Mouse (Mus musculus) G1E (cell line): Measurements from ENCODE around the gene Sparc. TPM values are rescaled to one million over a fixed set of nuclear protein-coding genes. Genes with fewer than 3 reads are reported as not detected.

Experiments used
- ATAC-seq: 2 replicates; pipeline ENCODE4 v1.8.0; 2016; ENCODE audit warnings: mild to moderate bottlenecking; ENCODE audit not compliant: insufficient number of reproducible peaks, poor library complexity, low FRiP score, severe bottlenecking; ENCODE audit errors: extremely low read depth
- DNase-seq: peaks from one replicate; pipeline ENCODE4 v3.0.0; 2012; ENCODE audit warnings: low spot score
- H3K27me3 ChIP-seq: 2 replicates; pipeline ENCODE4 v1.6.1; 2012; ENCODE audit warnings: mild to moderate bottlenecking, low read length, inconsistent platforms; ENCODE audit not compliant: insufficient read depth
- H3K36me3 ChIP-seq: replicated peaks from 2 replicates; pipeline ENCODE3; 2012; ENCODE audit warnings: mild to moderate bottlenecking, inconsistent platforms
- H3K4me1 ChIP-seq: 2 replicates; pipeline ENCODE4 v1.6.1; 2012; ENCODE audit warnings: low read depth, low read length, inconsistent platforms, mixed read lengths; ENCODE audit not compliant: insufficient read depth
- H3K4me3 ChIP-seq: 2 replicates; pipeline ENCODE4 v1.5.1; 2012; ENCODE audit warnings: low read depth, mild to moderate bottlenecking, inconsistent platforms, low read length, moderate library complexity, mixed read lengths
- H3K9me3 ChIP-seq: replicated peaks from 2 replicates; pipeline ENCODE4 v1.6.1; 2012; ENCODE audit warnings: inconsistent platforms
- CTCF ChIP-seq: IDR thresholded peaks from 2 replicates; pipeline ENCODE4 v1.5.1; 2012; ENCODE audit warnings: low read depth, low read length, inconsistent platforms, mixed read lengths
- GATA1 ChIP-seq: IDR thresholded peaks from 2 replicates; pipeline ENCODE4 v1.6.1; 2012; ENCODE audit warnings: borderline replicate concordance, low read length, inconsistent platforms, mixed read lengths
- GATA2 ChIP-seq: IDR thresholded peaks from 2 replicates; pipeline ENCODE4 v1.6.1; 2012; ENCODE audit warnings: low read depth, low read length, inconsistent platforms, borderline replicate concordance
- POLR2AphosphoS5 ChIP-seq: IDR thresholded peaks from 2 replicates; pipeline ENCODE4 v1.6.1; 2012; ENCODE audit warnings: low read depth, low read length, inconsistent platforms; ENCODE audit not compliant: insufficient replicate concordance
- TAL1 ChIP-seq: conservative IDR thresholded peaks from 2 replicates; pipeline ENCODE4 v1.6.1; 2012; ENCODE audit warnings: low read depth, low read length, inconsistent platforms, mixed read lengths
- polyA plus RNA-seq: library from polyadenylated mRNA; stranded (reverse); fragments of >175 nt; gene quantifications from 2 replicates; pipeline ENCODE4 v1.2.3, GENCODE M21; 2012
- total RNA-seq, 2 experiments: library from RNA; stranded (forward) in 1 of 2; stranded (reverse) in 1 of 2; fragments of 200-1000 nt in 1 of 2; fragments of >200 nt in 1 of 2; fragmentation: Nextera tagmentation in 1 of 2; gene quantifications; 2 replicates each; pipeline ENCODE4 v1.2.3; 2014 to 2017

Sparc gene
- total and polyA plus RNA-seq, 3 experiments: 0.82 TPM; not detected in 2

GRCm38 (mm10) chr11:55372001-55372400, 51.0 kb downstream of the Sparc start:
- H3K36me3 ChIP-seq: no peaks in the 10 kb centered on the region
- ATAC-seq (no peak), DNase-seq (no peak)
- H3K9me3 ChIP-seq: no peaks in the 10 kb centered on the region
- H3K4me3 ChIP-seq: no peak overlapping the region
- peaks cover 6% of the 10 kb centered on the region; the same call in 1 of the 2 replicates for H3K27me3 ChIP-seq
- no peak for TF ChIP-seq TAL1
- no peak for TF ChIP-seq CTCF
- H3K4me1 ChIP-seq: no peaks in the 10 kb centered on the region

- DNase-seq (no peak), ATAC-seq (no peak)
- Histone ChIP-seq H3K4me3 (no peak overlapping the region), H3K4me1 (no peaks in the 10 kb centered on the region), H3K36me3 (no peaks in the 10 kb centered on the region), H3K9me3 (no peaks in the 10 kb centered on the region), H3K27me3 (peaks cover 13% of the 10 kb centered on the region)
- no peak for TF ChIP-seq POLR2AphosphoS5
- no peak for TF ChIP-seq GATA2
- TF ChIP-seq TAL1: no peak
- TF ChIP-seq GATA1: no peak
- no peak for TF ChIP-seq CTCF
Measured at GRCm38 (mm10) chr11:55369093-55369471, 53.9 kb downstream of the Sparc start.

DNA sequence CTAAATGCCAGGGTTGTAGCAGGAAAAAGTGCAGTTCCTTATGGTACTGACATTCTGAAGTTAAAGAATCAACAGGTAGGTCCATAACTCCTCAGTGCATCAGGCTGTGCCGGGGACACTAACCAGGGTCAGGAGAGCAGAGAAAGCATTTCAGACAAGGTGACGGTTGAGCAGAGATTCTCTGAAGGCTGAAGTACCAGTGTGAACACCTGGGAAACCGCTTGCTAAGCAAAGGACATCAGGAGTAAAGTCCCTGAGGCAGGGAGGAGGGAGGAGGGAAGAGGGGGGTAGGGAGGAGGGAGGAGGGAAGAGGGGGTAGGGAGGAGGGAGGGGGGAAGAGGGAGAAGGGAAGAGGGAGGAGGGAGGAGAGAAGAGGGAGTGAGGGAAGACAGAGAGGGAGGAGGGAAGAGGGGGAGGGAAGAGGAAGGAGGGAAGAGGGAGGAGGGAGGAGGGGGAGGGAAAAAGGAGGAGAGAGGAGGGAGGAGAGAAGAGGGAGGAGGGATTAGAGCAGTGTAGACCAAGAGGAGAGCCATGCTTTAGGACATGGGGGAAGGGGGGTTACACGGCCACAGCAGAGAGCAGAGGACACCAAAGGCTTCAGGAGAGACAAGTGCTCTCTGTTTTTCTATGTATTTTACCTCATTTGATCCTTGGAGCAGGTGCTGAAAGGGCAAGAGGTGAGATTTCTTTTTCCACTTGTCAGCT, 54.4 kb downstream of the Sparc start:
- TF ChIP-seq CTCF (no peak), GATA2 (no peak), TAL1 (no peak), POLR2AphosphoS5 (no peak), GATA1 (no peak)
- peaks cover 15% of the 10 kb centered on the region for H3K27me3 ChIP-seq
- H3K4me3 ChIP-seq: no peak overlapping the region
- no peaks in the 10 kb centered on the region for H3K9me3 ChIP-seq
- DNase-seq: no peak
- H3K4me1 ChIP-seq: no peaks in the 10 kb centered on the region
- H3K36me3 ChIP-seq: no peaks in the 10 kb centered on the region
- no peak for ATAC-seq

DNA sequence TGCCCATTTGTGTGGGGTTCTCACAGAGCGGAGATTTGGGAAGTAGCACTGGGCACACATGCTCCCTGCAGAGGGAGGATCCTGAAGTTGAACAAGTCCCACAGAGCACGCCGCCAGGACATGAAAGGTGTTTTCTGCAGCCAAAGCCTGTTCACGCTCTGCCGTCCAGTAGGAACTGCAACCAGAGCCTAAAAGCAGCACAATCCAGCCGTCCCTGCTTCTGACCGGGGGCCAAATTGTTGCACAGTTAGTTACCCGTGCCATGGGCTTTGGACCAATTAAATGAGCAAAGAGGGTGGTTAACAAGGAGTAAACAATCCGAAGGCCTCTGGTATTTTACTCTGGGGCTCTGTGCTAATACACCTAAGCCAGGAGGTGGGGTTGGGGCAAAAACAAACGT, 55.2 kb downstream of the Sparc start:
- no peak for DNase-seq
- Histone ChIP-seq H3K9me3 (no peaks in the 10 kb centered on the region), H3K27me3 (peaks cover 15% of the 10 kb centered on the region), H3K36me3 (no peaks in the 10 kb centered on the region), H3K4me3 (no peak overlapping the region), H3K4me1 (no peaks in the 10 kb centered on the region)
- ATAC-seq: no peak
- TF ChIP-seq POLR2AphosphoS5 (no peak), TAL1 (no peak)

DNA sequence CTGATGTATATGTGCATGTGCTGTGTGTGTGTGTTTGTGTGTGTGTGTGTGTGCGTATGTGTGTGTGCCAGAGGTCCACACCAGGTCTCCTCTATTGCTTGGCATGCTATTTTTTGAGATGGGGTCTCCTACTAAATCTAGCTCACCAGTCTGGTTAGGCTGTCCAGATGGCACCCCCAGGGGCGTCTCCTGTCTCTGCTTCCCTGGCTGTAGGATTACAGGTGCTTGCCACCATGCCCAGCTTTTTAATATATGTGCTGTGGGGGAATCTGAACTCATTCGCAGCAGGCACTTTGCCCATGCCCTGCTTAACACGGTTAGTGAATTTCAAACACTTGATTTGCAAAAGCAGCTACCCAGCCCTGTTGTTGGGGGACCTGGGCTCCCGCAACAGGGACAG, 57.1 kb downstream of the Sparc start:
- Histone ChIP-seq H3K4me1 (no peaks in the 10 kb centered on the region), H3K9me3 (no peaks in the 10 kb centered on the region), H3K36me3 (no peaks in the 10 kb centered on the region), H3K27me3 (peaks cover 9% of the 10 kb centered on the region), H3K4me3 (no peak overlapping the region)
- TF ChIP-seq POLR2AphosphoS5 (no peak), CTCF (no peak), GATA1 (no peak), GATA2 (no peak), TAL1 (no peak)
- ATAC-seq (no peak), DNase-seq (no peak)

DNA sequence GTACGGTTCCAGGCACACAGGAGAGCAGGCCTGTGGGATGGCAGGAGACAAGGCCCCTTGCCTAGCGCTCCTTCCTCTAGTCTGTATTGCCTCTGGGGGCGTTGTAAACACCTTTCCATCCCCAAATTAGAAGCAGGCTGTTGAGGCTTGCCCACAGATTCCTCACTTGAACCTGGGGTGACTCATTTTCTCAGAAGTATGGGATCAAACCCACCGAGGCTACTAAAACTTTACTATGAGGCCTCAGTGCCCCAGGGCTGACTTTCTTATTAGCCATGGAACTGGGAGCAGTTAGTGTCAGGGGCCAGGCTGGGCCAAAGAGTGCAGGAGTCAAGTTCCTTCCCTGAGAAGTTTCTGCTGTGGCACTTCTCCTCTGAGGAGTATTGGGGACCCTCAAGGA, 57.7 kb downstream of the Sparc start:
- TF ChIP-seq POLR2AphosphoS5 (no peak), GATA1 (no peak), TAL1 (no peak), GATA2 (no peak), CTCF (no peak)
- DNase-seq (no peak), ATAC-seq (no peak)
- no peaks in the 10 kb centered on the region for H3K4me1 ChIP-seq
- H3K9me3 ChIP-seq: no peaks in the 10 kb centered on the region
- H3K27me3 ChIP-seq: peaks cover 9% of the 10 kb centered on the region
- H3K4me3 ChIP-seq: no peak overlapping the region
- H3K36me3 ChIP-seq: no peaks in the 10 kb centered on the region

DNA sequence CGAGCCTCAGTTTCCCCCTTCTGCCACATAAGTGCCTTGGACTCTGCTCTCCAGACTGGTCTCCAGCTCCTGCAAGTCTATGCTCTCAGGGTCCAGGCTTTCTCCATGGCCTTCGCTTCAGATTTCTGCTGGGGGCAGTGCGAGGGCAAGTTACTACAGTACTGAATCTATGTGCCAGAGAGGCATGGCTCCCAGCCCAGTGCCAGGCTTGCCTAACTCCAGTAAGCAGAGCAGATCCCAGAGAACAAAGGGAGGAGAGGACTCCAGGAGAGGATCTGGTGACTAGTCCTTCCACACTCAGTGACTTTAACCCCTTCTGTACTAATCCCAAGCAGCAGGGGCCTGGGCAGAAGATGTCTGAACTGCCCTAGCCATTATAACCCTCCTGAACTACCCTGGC, 58.3 kb downstream of the Sparc start:
- Histone ChIP-seq H3K4me1 (no peaks in the 10 kb centered on the region), H3K9me3 (no peaks in the 10 kb centered on the region), H3K27me3 (peaks cover 9% of the 10 kb centered on the region), H3K36me3 (no peaks in the 10 kb centered on the region), H3K4me3 (no peak overlapping the region)
- no peak for ATAC-seq
- no peak for DNase-seq
- no peak for TF ChIP-seq GATA2
- TF ChIP-seq TAL1: no peak
- no peak for TF ChIP-seq GATA1
- no peak for TF ChIP-seq CTCF
- TF ChIP-seq POLR2AphosphoS5: no peak
